Mouse (Mus musculus) adrenal gland, postnatal 25 days (tissue): ENCODE data around the gene Zfp462. TPM values are rescaled to one million over a fixed set of nuclear protein-coding genes. Genes with fewer than 3 reads are reported as not detected.

ENCODE experiments used
- DNase-seq: peaks from one replicate; pipeline ENCODE4 v3.0.0; 2021; ENCODE audit warnings: mixed read lengths
- total RNA-seq: library from RNA; stranded (reverse); gene quantifications from 2 replicates; pipeline ENCODE4 v1.2.3, GENCODE M21; 2021

Zfp462 gene
- total RNA-seq, 1 experiment from 2014 or later = 51.6 TPM

GRCm38 (mm10) chr4:55049938-55050610 lies 105.2 kb downstream of the Zfp462 start:
- no peak for DNase-seq

GRCm38 (mm10) chr4:55051345-55051744 lies 106.5 kb downstream of the Zfp462 start:
- DNase-seq = no peak

- DNase-seq = no peak
Observed at GRCm38 (mm10) chr4:55052686-55053085, 107.8 kb downstream of the Zfp462 start.

GRCm38 (mm10) chr4:55057666-55058455 lies 113.0 kb downstream of the Zfp462 start:
- peak; percentile 16 for DNase-seq

GRCm38 (mm10) chr4:55058901-55059300 lies 114.1 kb downstream of the Zfp462 start:
- DNase-seq = no peak

GRCm38 (mm10) chr4:55066341-55067170 lies 121.7 kb downstream of the Zfp462 start:
- DNase-seq = no peak

- no peak for DNase-seq
Observed at GRCm38 (mm10) chr4:55071535-55071934, 126.7 kb downstream of the Zfp462 start.

- DNase-seq = peak; percentile 12
Observed at GRCm38 (mm10) chr4:55077133-55077889, 132.5 kb downstream of the Zfp462 start.

- peak; percentile 10 for DNase-seq
Observed at GRCm38 (mm10) chr4:55077902-55078716, 133.3 kb downstream of the Zfp462 start.

- DNase-seq = no peak
Observed at GRCm38 (mm10) chr4:55079056-55079455, 134.2 kb downstream of the Zfp462 start.

- DNase-seq = no peak
Observed at GRCm38 (mm10) chr4:55084080-55084688, 139.3 kb downstream of the Zfp462 start.

GRCm38 (mm10) chr4:55088153-55088552 lies 143.3 kb downstream of the Zfp462 start:
- no peak for DNase-seq

- no peak for DNase-seq
Observed at GRCm38 (mm10) chr4:55088922-55089321, 144.1 kb downstream of the Zfp462 start.

GRCm38 (mm10) chr4:55097157-55097556 lies 152.3 kb downstream of the Zfp462 start:
- DNase-seq = no peak

- no peak for DNase-seq
Observed at GRCm38 (mm10) chr4:55098366-55098765, 153.5 kb downstream of the Zfp462 start.

- DNase-seq = no peak
Observed at GRCm38 (mm10) chr4:55100851-55101250, 156.0 kb downstream of the Zfp462 start.

GRCm38 (mm10) chr4:55101601-55102000 lies 156.8 kb downstream of the Zfp462 start:
- no peak for DNase-seq

GRCm38 (mm10) chr4:55102382-55102781 lies 157.5 kb downstream of the Zfp462 start:
- DNase-seq = no peak

GRCm38 (mm10) chr4:55103575-55103974 lies 158.7 kb downstream of the Zfp462 start:
- no peak for DNase-seq

GRCm38 (mm10) chr4:55117839-55118487 lies 173.1 kb downstream of the Zfp462 start:
- DNase-seq = no peak
